Mouse (Mus musculus): Measurements from ENCODE around the gene Mms22l. TPM values are rescaled to one million over a fixed set of nuclear protein-coding genes. Genes with fewer than 3 reads are reported as not detected.
"Not testable (repeated sequence)": the region's sequence is repeated elsewhere in the genome, so short reads cannot be mapped to it uniquely, and the experiment has no call there.

Mms22l gene
- 9.1 and 10.7 TPM in 2 replicates for polyA plus RNA-seq (2012; ENCODE audit: insufficient read depth, insufficient read length, missing spikeins)

GRCm38 (mm10) chr4:24496116-24496952, at the start of gene Mms22l:
Gene Mms22l (plus strand): TSS chr4:24496451.
- Histone ChIP-seq H3K27ac (ENCODE audit: insufficient read depth, low read depth, low read length) (peak within 1 kb of the TSS; percentile 91), H3K4me1 (ENCODE audit: control insufficient read depth, insufficient read depth, low read length) (no peaks in the 10 kb centered on the region), H3K4me3 (ENCODE audit: insufficient read depth, low read length) (peak within 1 kb of the TSS; percentile 89)
- TF ChIP-seq CTCF (IDR thresholded peaks at IDR 0.05; ENCODE audit: low read depth, low read length) = no peak
- 0 out of 2 replicates have a peak, but pooled peaks have one; percentile 51 for TF ChIP-seq POLR2A (IDR thresholded peaks at IDR 0.05; ENCODE audit: borderline replicate concordance, low read depth, low read length)

- not testable (repeated sequence) for H3K4me3 ChIP-seq (ENCODE audit: insufficient read depth, low read length); H3K27ac ChIP-seq (ENCODE audit: insufficient read depth, low read depth, low read length); H3K4me1 ChIP-seq (ENCODE audit: control insufficient read depth, insufficient read depth, low read length)
Measured at GRCm38 (mm10) chr4:24484046-24484445, 12.2 kb upstream of the Mms22l start.

GRCm38 (mm10) chr4:24496953-24497319, 685 bp downstream of the Mms22l start:
- Histone ChIP-seq H3K4me1 (ENCODE audit: control insufficient read depth, insufficient read depth, low read length) (no peaks in the 10 kb centered on the region), H3K27ac (ENCODE audit: insufficient read depth, low read depth, low read length) (peak overlapping the region; percentile 29; the same call in 1 of the 2 replicates), H3K4me3 (ENCODE audit: insufficient read depth, low read length) (peak overlapping the region; percentile 89)
- no peak for TF ChIP-seq POLR2A (IDR thresholded peaks at IDR 0.05; ENCODE audit: borderline replicate concordance, low read depth, low read length)
- TF ChIP-seq CTCF (IDR thresholded peaks at IDR 0.05; ENCODE audit: low read depth, low read length) = no peak

- TF ChIP-seq POLR2A (IDR thresholded peaks at IDR 0.05; ENCODE audit: borderline replicate concordance, low read depth, low read length) (no peak), CTCF (IDR thresholded peaks at IDR 0.05; ENCODE audit: low read depth, low read length) (no peak)
Measured at GRCm38 (mm10) chr4:24509195-24509594, 12.9 kb downstream of the Mms22l start.

GRCm38 (mm10) chr4:24536989-24537388, 40.7 kb downstream of the Mms22l start:
- TF ChIP-seq POLR2A (IDR thresholded peaks at IDR 0.05; ENCODE audit: borderline replicate concordance, low read depth, low read length) (no peak), CTCF (IDR thresholded peaks at IDR 0.05; ENCODE audit: low read depth, low read length) (no peak)
- Histone ChIP-seq H3K27ac (ENCODE audit: insufficient read depth, low read depth, low read length) (no peak overlapping the region), H3K4me1 (ENCODE audit: control insufficient read depth, insufficient read depth, low read length) (no peaks in the 10 kb centered on the region), H3K4me3 (ENCODE audit: insufficient read depth, low read length) (no peak overlapping the region)

More at GRCm38 (mm10) chr4:24509195-24509594, 12.9 kb downstream of the Mms22l start:
- no peak overlapping the region for H3K27ac ChIP-seq (ENCODE audit: insufficient read depth, low read depth, low read length)
- no peaks in the 10 kb centered on the region for H3K4me1 ChIP-seq (ENCODE audit: control insufficient read depth, insufficient read depth, low read length)
- no peak overlapping the region for H3K4me3 ChIP-seq (ENCODE audit: insufficient read depth, low read length)

- no peak overlapping the region for H3K27ac ChIP-seq (ENCODE audit: insufficient read depth, low read depth, low read length)
- H3K4me1 ChIP-seq (ENCODE audit: control insufficient read depth, insufficient read depth, low read length) = no peaks in the 10 kb centered on the region
- H3K4me3 ChIP-seq (ENCODE audit: insufficient read depth, low read length) = no peak overlapping the region
- TF ChIP-seq POLR2A (IDR thresholded peaks at IDR 0.05; ENCODE audit: borderline replicate concordance, low read depth, low read length) = no peak
- no peak for TF ChIP-seq CTCF (IDR thresholded peaks at IDR 0.05; ENCODE audit: low read depth, low read length)
Measured at GRCm38 (mm10) chr4:24543421-24543820, 47.2 kb downstream of the Mms22l start.

- no peaks in the 10 kb centered on the region for H3K4me1 ChIP-seq (ENCODE audit: control insufficient read depth, insufficient read depth, low read length)
- H3K27ac ChIP-seq (ENCODE audit: insufficient read depth, low read depth, low read length) = no peak overlapping the region
- TF ChIP-seq CTCF (IDR thresholded peaks at IDR 0.05; ENCODE audit: low read depth, low read length) (no peak), POLR2A (IDR thresholded peaks at IDR 0.05; ENCODE audit: borderline replicate concordance, low read depth, low read length) (no peak)
- no peak overlapping the region for H3K4me3 ChIP-seq (ENCODE audit: insufficient read depth, low read length)
Measured at GRCm38 (mm10) chr4:24544677-24545151, 48.5 kb downstream of the Mms22l start.

GRCm38 (mm10) chr4:24556116-24556820, 60.0 kb downstream of the Mms22l start:
- no peak for TF ChIP-seq CTCF (IDR thresholded peaks at IDR 0.05; ENCODE audit: low read depth, low read length)
- TF ChIP-seq POLR2A (IDR thresholded peaks at IDR 0.05; ENCODE audit: borderline replicate concordance, low read depth, low read length) = no peak
- H3K4me1 ChIP-seq (ENCODE audit: control insufficient read depth, insufficient read depth, low read length) = no peaks in the 10 kb centered on the region
- H3K27ac ChIP-seq (ENCODE audit: insufficient read depth, low read depth, low read length) = no peak overlapping the region
- no peak overlapping the region for H3K4me3 ChIP-seq (ENCODE audit: insufficient read depth, low read length)

GRCm38 (mm10) chr4:24557149-24557548, 60.9 kb downstream of the Mms22l start:
- TF ChIP-seq POLR2A (IDR thresholded peaks at IDR 0.05; ENCODE audit: borderline replicate concordance, low read depth, low read length) (no peak), CTCF (IDR thresholded peaks at IDR 0.05; ENCODE audit: low read depth, low read length) (no peak)
- no peak overlapping the region for H3K4me3 ChIP-seq (ENCODE audit: insufficient read depth, low read length)
- no peaks in the 10 kb centered on the region for H3K4me1 ChIP-seq (ENCODE audit: control insufficient read depth, insufficient read depth, low read length)
- no peak overlapping the region for H3K27ac ChIP-seq (ENCODE audit: insufficient read depth, low read depth, low read length)

GRCm38 (mm10) chr4:24568026-24568425, 71.8 kb downstream of the Mms22l start:
- Histone ChIP-seq H3K4me1 (ENCODE audit: control insufficient read depth, insufficient read depth, low read length) (peaks cover 12% of the 10 kb centered on the region), H3K27ac (ENCODE audit: insufficient read depth, low read depth, low read length) (0 out of 2 replicates have a peak overlapping the region, but pooled peaks have one; percentile 4), H3K4me3 (ENCODE audit: insufficient read depth, low read length) (no peak overlapping the region)
- TF ChIP-seq POLR2A (IDR thresholded peaks at IDR 0.05; ENCODE audit: borderline replicate concordance, low read depth, low read length) (no peak), CTCF (IDR thresholded peaks at IDR 0.05; ENCODE audit: low read depth, low read length) (no peak)

Measured in bone marrow macrophage, adult 2 months (primary cell).